Mouse (Mus musculus) cerebellum, adult 2 months (tissue): ENCODE measurements at regions not wholly inside any gene's neighbourhood (a gene's known extent, or its start where the extent isn't known, plus 50 kb on each side); places are given as distances from the start of the nearest gene placed in this dataset.
A peak's percentile ranks its signal among the peaks of the same experiment; 100 is the strongest.

Experiments
- DNase-seq, 2 experiments: peaks; one replicate each; pipeline ENCODE4 v3.0.0; 2021
- H3K27ac ChIP-seq: fragments of 200-500 bp; 2 replicates; pipeline ENCODE4 v1.5.1; 2012; ENCODE audit warnings: low read length, control low read depth, inconsistent platforms; ENCODE audit not compliant: insufficient read depth
- H3K27me3 ChIP-seq: fragments of 200-500 bp; 2 replicates; pipeline ENCODE4 v1.6.1; 2012; ENCODE audit warnings: inconsistent platforms, mild to moderate bottlenecking, low read length, moderate library complexity; ENCODE audit not compliant: control insufficient read depth, insufficient read depth
- H3K4me1 ChIP-seq: fragments of 200-500 bp; 2 replicates; pipeline ENCODE4 v1.6.1; 2011; ENCODE audit warnings: low read length; ENCODE audit not compliant: control insufficient read depth, insufficient read depth
- H3K4me3 ChIP-seq: fragments of 200-500 bp; replicated peaks from 2 replicates; pipeline ENCODE3; 2011; ENCODE audit warnings: mild to moderate bottlenecking, low read depth, low read length, control low read depth; ENCODE audit not compliant: insufficient read depth
- CTCF ChIP-seq: fragments of 200-500 bp; IDR thresholded peaks from 2 replicates; pipeline ENCODE4 v1.5.1; 2011; ENCODE audit warnings: low read depth, mild to moderate bottlenecking, control low read depth, low read length, moderate library complexity, borderline replicate concordance; ENCODE audit not compliant: insufficient read depth
- POLR2A ChIP-seq: fragments of 200-500 bp; IDR thresholded peaks from 2 replicates; pipeline ENCODE4 v1.6.1; 2011; ENCODE audit warnings: low read length, control low read depth, borderline replicate concordance; ENCODE audit not compliant: insufficient read depth
- WGBS: fragments of 180-500 bp; shearing (Covaris S2); methylation state at CpG from one replicate; pipeline ENCODE4 v1.1.7; 2018; 5-methylcytosine and 5-hydroxymethylcytosine counted together

GRCm38 (mm10) chr4:53269999-53270398, 110.3 kb upstream of the Abca1 start:
- 90% methylated on average over 5 of the region's 5 CpGs for WGBS

GRCm38 (mm10) chr4:53269251-53269842, 109.7 kb upstream of the Abca1 start:
- TF ChIP-seq POLR2A (no peak), CTCF (no peak)
- no peak for DNase-seq
- 88% methylated on average over 5 of the region's 5 CpGs for WGBS

More at GRCm38 (mm10) chr4:53269999-53270398, 110.3 kb upstream of the Abca1 start:
- TF ChIP-seq CTCF (no peak), POLR2A (no peak)
- Histone ChIP-seq H3K27ac (no peak overlapping the region), H3K4me3 (no peak overlapping the region), H3K27me3 (no peaks in the 10 kb centered on the region), H3K4me1 (no peaks in the 10 kb centered on the region)
- DNase-seq, result no peak

GRCm38 (mm10) chr4:53264901-53265300, 105.2 kb upstream of the Abca1 start:
- TF ChIP-seq CTCF (no peak), POLR2A (no peak)
- no peak overlapping the region for H3K4me3 ChIP-seq
- no peak overlapping the region for H3K27ac ChIP-seq
- H3K27me3 ChIP-seq, result no peaks in the 10 kb centered on the region
- 78% methylated on average over 5 of the region's 5 CpGs for WGBS
- H3K4me1 ChIP-seq, result peaks cover 8% of the 10 kb centered on the region
- no peak for DNase-seq

More at GRCm38 (mm10) chr4:53269251-53269842, 109.7 kb upstream of the Abca1 start:
- no peaks in the 10 kb centered on the region for H3K4me1 ChIP-seq
- H3K27me3 ChIP-seq, result no peaks in the 10 kb centered on the region
- H3K4me3 ChIP-seq, result no peak overlapping the region
- H3K27ac ChIP-seq, result no peak overlapping the region

DNA sequence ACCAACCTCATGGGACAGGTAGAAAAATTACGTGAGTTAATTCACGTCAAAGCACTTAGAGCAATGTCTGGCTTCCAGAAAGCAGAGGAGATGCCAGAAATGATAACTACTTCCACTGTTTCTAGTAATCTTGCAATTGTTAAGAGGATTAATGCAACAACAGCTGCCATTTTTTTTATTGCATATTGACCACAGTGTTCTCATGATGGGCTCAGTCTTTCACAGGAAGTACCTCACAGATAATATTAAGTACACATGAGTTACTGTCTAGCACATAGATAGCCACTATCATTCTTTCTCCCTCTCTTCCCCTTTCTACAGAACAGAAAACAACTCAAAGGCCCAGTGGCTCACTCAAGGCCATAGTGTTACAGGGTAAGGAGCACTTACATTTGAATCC, 104.8 kb upstream of the Abca1 start:
- TF ChIP-seq CTCF, result no peak
- TF ChIP-seq POLR2A, result no peak
- Histone ChIP-seq H3K4me3 (no peak overlapping the region), H3K4me1 (peaks cover 8% of the 10 kb centered on the region), H3K27ac (no peak overlapping the region), H3K27me3 (no peaks in the 10 kb centered on the region)
- no peak for DNase-seq
- 87% methylated on average over 2 of the region's 2 CpGs for WGBS

GRCm38 (mm10) chr4:53263776-53264175, 104.1 kb upstream of the Abca1 start:
- DNase-seq, result peak; percentile 65 to 68
- Histone ChIP-seq H3K4me1 (peaks cover 8% of the 10 kb centered on the region), H3K4me3 (no peak overlapping the region), H3K27ac (no peak overlapping the region), H3K27me3 (no peaks in the 10 kb centered on the region)
- WGBS, result 12% methylated on average over 13 of the region's 13 CpGs
- TF ChIP-seq CTCF (no peak), POLR2A (no peak)

GRCm38 (mm10) chr4:53262466-53262865, 102.8 kb upstream of the Abca1 start:
- no peak for DNase-seq
- Histone ChIP-seq H3K4me1 (peaks cover 8% of the 10 kb centered on the region), H3K27ac (no peak overlapping the region), H3K4me3 (no peak overlapping the region), H3K27me3 (no peaks in the 10 kb centered on the region)
- WGBS, result 94% methylated on average over 5 of the region's 5 CpGs
- TF ChIP-seq CTCF (no peak), POLR2A (no peak)

- H3K4me1 ChIP-seq, result peaks cover 8% of the 10 kb centered on the region
- no peak overlapping the region for H3K27ac ChIP-seq
- no peak overlapping the region for H3K4me3 ChIP-seq
- WGBS, result 55% methylated on average over 6 of the region's 6 CpGs
- TF ChIP-seq CTCF (no peak), POLR2A (no peak)
- H3K27me3 ChIP-seq, result no peaks in the 10 kb centered on the region
- DNase-seq, result no peak
These were observed 102.0 kb upstream of the Abca1 start for GRCm38 (mm10) chr4:53261556-53262140.

DNA sequence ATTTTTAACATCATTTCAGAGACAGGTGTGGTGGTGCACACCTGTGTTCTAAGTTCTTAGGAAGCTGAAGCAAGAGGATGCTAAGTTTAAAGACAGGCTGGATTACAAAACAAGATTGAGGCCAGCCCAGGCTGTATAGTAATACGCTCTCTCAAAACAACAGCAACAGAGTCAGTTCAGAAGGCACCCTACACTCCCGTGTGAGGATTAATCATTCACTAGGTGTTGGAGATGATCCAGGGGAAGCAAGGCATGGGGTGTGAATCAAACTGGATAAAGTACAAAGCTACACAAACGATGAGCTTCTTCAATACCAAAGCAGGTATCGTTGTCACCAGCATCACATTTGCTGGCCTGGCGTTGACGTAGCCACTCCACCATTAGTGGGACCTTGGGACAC, 99.3 kb upstream of the Abca1 start:
- peaks cover 7% of the 10 kb centered on the region for H3K4me1 ChIP-seq
- H3K27ac ChIP-seq, result no peak overlapping the region
- WGBS, result 88% methylated on average over 6 of the region's 6 CpGs
- no peak for TF ChIP-seq POLR2A
- no peak for TF ChIP-seq CTCF
- no peaks in the 10 kb centered on the region for H3K27me3 ChIP-seq
- no peak for DNase-seq
- H3K4me3 ChIP-seq, result no peak overlapping the region

DNA sequence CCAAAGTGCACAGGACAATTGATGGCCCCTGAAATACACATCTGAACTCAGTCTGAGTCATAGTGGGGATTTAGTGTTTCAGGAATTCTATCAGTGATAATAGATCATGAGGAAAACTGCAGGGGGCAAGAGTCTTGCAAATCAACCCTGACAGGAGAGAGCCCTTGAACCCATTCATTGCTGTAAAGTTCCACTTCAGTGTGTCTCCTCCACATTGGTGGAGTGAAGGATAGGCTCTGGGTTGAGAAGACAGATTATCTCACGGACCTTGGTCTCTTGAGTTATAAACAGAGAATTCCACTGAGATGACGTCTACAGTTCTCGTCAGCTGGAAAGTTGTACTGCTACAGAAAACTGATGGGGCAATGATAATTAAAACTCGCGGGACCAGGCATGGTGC, 97.3 kb upstream of the Abca1 start:
- Histone ChIP-seq H3K27me3 (no peaks in the 10 kb centered on the region), H3K27ac (no peak overlapping the region), H3K4me3 (no peak overlapping the region), H3K4me1 (peaks cover 4% of the 10 kb centered on the region; the same call in 1 of the 2 replicates)
- no peak for DNase-seq
- TF ChIP-seq CTCF (no peak), POLR2A (no peak)
- 89% methylated on average over 5 of the region's 5 CpGs for WGBS
